Mouse (Mus musculus) hindbrain, embryonic 11.5 days (tissue): ENCODE data around the gene Agpat4. TPM values are rescaled to one million over a fixed set of nuclear protein-coding genes. Genes with fewer than 3 reads are reported as not detected.
A peak's percentile ranks its signal among the peaks of the same experiment; 100 is the strongest.
"Not testable (repeated sequence)": the region's sequence is repeated elsewhere in the genome, so short reads cannot be mapped to it uniquely, and the experiment has no call there.

Experiments used
- ATAC-seq: fragments of 200-750 bp; cut with Nextera tagmentation; 2 replicates; pipeline ENCODE4 v1.8.0; 2017; ENCODE audit warnings: mild to moderate bottlenecking, moderate TSS enrichment, moderate library complexity; ENCODE audit not compliant: low FRiP score
- DNase-seq: peaks from one replicate; pipeline ENCODE4 v3.0.0-alpha.2; 2015; ENCODE audit warnings: low spot score
- H3K27ac ChIP-seq: fragments of 300-500 bp; sonication (generic); 2 replicates; pipeline ENCODE4 v1.5.1; 2014; ENCODE audit warnings: mild to moderate bottlenecking, low read depth, low read length
- H3K27me3 ChIP-seq: fragments of 300-500 bp; sonication (generic); 2 replicates; pipeline ENCODE4 v1.6.1; 2014; ENCODE audit warnings: mild to moderate bottlenecking, low read length, moderate library complexity, mixed read lengths; ENCODE audit not compliant: control insufficient read depth, insufficient read depth
- H3K36me3 ChIP-seq: fragments of 300-500 bp; sonication (generic); 2 replicates; pipeline ENCODE4 v1.6.1; 2014; ENCODE audit warnings: mild to moderate bottlenecking, low read length, moderate library complexity, mixed read lengths; ENCODE audit not compliant: control insufficient read depth, insufficient read depth
- H3K4me1 ChIP-seq: fragments of 300-500 bp; sonication (generic); replicated peaks from 2 replicates; pipeline ENCODE4 v1.6.1; 2014; ENCODE audit warnings: low read length, mixed read lengths; ENCODE audit not compliant: control insufficient read depth, insufficient read depth
- H3K4me2 ChIP-seq: fragments of 300-500 bp; sonication (generic); replicated peaks from 2 replicates; pipeline ENCODE4 v1.6.1; 2014; ENCODE audit warnings: mild to moderate bottlenecking, low read depth, low read length
- H3K4me3 ChIP-seq: fragments of 300-500 bp; sonication (generic); 2 replicates; pipeline ENCODE4 v1.5.1; 2014; ENCODE audit warnings: low read depth, low read length
- H3K9ac ChIP-seq: fragments of 300-500 bp; sonication (generic); 2 replicates; pipeline ENCODE4 v1.6.1; 2014; ENCODE audit warnings: low read depth, low read length
- H3K9me3 ChIP-seq: fragments of 300-500 bp; sonication (generic); 2 replicates; pipeline ENCODE4 v1.6.1; 2016; ENCODE audit warnings: low read length; ENCODE audit not compliant: control insufficient read depth
- WGBS: fragments of 180-500 bp; shearing (Covaris S2); extraction: QIAGEN DNeasy Blood & Tissue Kit; methylation state at CpG from one replicate; pipeline ENCODE4 v1.1.7; 2014; 5-methylcytosine and 5-hydroxymethylcytosine counted together
- polyA plus RNA-seq: library from polyadenylated mRNA; unstranded; fragments of >200 nt; fragmentation: Nextera tagmentation; extraction: Ambion mirVana; gene quantifications from 2 replicates; pipeline ENCODE4 v1.2.1, GENCODE M21; 2014

Gene Agpat4
- polyA plus RNA-seq, 1 experiment from 2014 or later, result 28.5 TPM

DNA sequence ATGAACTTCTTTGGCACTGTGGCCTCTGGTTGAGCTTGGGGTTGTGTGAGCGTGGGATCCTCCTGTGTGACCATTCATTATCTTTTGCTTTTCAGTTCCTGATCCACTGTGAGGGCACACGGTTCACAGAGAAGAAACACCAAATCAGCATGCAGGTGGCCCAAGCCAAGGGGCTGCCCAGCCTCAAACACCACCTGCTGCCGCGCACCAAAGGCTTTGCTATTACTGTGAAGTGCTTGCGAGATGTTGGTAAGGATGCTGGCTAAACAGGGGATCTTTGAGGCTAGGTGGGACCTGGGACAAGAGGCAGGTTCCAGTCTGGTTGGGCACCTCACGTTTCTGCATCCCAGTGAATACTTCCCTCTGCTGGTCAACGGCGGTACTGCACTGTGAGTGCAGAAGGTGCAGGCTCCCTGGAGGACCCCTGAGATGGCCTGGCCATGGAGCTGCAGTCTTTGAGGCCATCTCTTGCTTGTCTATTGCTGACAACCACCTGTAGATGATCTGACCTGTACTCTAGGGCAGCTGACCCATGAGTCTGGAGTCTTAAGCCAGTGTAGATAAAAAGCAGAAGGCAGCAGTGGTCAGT is 92.1 kb downstream of the Agpat4 start:
- ATAC-seq, result peak; percentile 47; the same call in 1 of the 2 replicates
- 36% methylated on average over 8 of the region's 8 CpGs for WGBS
- Histone ChIP-seq H3K4me1 (peaks cover 2% of the 10 kb centered on the region), H3K9ac (no peak overlapping the region), H3K36me3 (no peaks in the 10 kb centered on the region), H3K27me3 (no peaks in the 10 kb centered on the region), H3K4me3 (no peak overlapping the region), H3K4me2 (no peak overlapping the region), H3K9me3 (no peaks in the 10 kb centered on the region), H3K27ac (no peak overlapping the region)
- DNase-seq, result peak; percentile 94

- H3K36me3 ChIP-seq, result peaks cover 6% of the 10 kb centered on the region
Measured at GRCm38 (mm10) chr17:12211890-12212289, 93.4 kb downstream of the Agpat4 start.

DNA sequence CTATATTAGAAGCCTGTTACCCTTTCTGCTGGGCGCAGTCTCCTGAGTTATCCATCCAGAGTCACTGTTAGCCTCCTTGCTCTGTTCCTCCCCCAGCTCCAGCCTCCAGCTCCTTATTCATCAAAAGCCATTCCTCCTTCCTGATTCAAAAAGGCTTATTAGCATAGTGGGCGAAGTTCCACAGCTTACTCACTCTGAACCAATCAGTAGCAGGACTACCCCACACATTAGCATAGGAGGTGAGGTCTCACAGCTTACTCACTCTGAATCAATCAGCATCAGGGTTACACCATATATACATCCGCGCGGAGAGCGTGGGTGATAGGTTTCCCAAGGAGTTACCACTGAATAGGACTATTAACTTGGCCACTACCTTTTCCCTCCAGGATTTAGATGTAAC is 93.8 kb downstream of the Agpat4 start:
- no peak overlapping the region for H3K4me3 ChIP-seq
- H3K36me3 ChIP-seq, result peaks cover 8% of the 10 kb centered on the region
- no peak for DNase-seq
- 0 out of 2 replicates have a peak, but pooled peaks cover 2% of the 10 kb centered on the region for H3K4me1 ChIP-seq
- H3K27ac ChIP-seq, result no peak overlapping the region
- WGBS, result 92% methylated on average over 6 of the region's 6 CpGs
- no peak overlapping the region for H3K4me2 ChIP-seq
- ATAC-seq, result no peak
- no peak overlapping the region for H3K9ac ChIP-seq
- no peaks in the 10 kb centered on the region for H3K27me3 ChIP-seq
- H3K9me3 ChIP-seq, result no peaks in the 10 kb centered on the region

More at GRCm38 (mm10) chr17:12211890-12212289, 93.4 kb downstream of the Agpat4 start:
- WGBS, result 95% methylated on average over 11 of the region's 11 CpGs
- Histone ChIP-seq H3K9ac (no peak overlapping the region), H3K4me1 (peaks cover 2% of the 10 kb centered on the region; the same call in 1 of the 2 replicates), H3K4me2 (no peak overlapping the region), H3K27ac (no peak overlapping the region), H3K27me3 (no peaks in the 10 kb centered on the region), H3K4me3 (no peak overlapping the region), H3K9me3 (no peaks in the 10 kb centered on the region)
- ATAC-seq (no peak), DNase-seq (no peak)

DNA sequence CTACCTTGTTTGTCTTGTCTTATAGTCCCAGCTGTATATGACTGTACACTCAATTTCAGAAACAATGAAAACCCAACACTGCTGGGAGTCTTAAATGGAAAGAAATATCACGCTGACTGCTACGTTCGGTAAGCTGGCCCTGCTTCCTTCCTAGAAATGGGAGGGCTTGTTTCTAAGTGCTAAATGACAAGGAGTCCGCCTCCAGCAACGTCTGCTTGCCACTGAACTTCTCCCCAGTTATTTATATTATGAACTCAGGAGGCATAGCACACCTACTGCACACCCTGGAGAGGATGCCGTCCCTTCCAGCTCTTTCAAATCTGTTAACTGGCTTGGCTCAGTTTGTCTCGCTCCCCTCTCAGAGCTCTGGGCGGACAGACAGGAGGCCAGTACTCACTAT is 94.9 kb downstream of the Agpat4 start:
- no peaks in the 10 kb centered on the region for H3K4me1 ChIP-seq
- H3K4me2 ChIP-seq, result no peak overlapping the region
- WGBS, result 92% methylated on average over 8 of the region's 8 CpGs
- no peak overlapping the region for H3K4me3 ChIP-seq
- peaks cover 8% of the 10 kb centered on the region for H3K36me3 ChIP-seq
- no peaks in the 10 kb centered on the region for H3K9me3 ChIP-seq
- DNase-seq (no peak), ATAC-seq (no peak)
- H3K27me3 ChIP-seq, result no peaks in the 10 kb centered on the region
- no peak overlapping the region for H3K9ac ChIP-seq
- H3K27ac ChIP-seq, result no peak overlapping the region

DNA sequence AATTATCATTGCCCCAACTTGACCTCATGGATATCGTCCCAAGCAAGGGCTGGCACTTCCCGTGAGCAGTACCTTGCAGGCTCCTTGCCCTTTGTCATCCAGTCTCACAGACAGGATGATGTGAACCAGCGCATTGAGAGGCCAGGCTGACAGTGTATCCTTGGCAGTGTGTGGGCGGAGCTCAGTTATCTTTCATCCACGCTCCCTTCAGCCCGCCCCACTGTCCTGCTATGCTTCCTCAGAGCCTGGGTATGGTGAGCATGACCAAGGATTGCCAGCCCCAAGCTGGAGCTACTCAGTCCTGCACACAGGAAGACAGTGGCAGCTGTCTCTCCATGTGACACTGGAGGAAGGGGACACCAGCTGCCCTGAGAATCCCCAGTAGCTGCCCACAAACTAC is 97.7 kb downstream of the Agpat4 start:
- no peak for DNase-seq
- Histone ChIP-seq H3K9me3 (no peaks in the 10 kb centered on the region), H3K27me3 (no peaks in the 10 kb centered on the region), H3K4me3 (no peak overlapping the region), H3K9ac (no peak overlapping the region), H3K36me3 (peaks cover 8% of the 10 kb centered on the region), H3K4me2 (no peak overlapping the region), H3K27ac (no peak overlapping the region), H3K4me1 (no peaks in the 10 kb centered on the region)
- no peak for ATAC-seq
- WGBS, result 82% methylated on average over 6 of the region's 6 CpGs

GRCm38 (mm10) chr17:12221926-12222325 is 103.4 kb downstream of the Agpat4 start:
- DNase-seq (no peak), ATAC-seq (no peak)
- no peak overlapping the region for H3K4me3 ChIP-seq
- H3K27ac ChIP-seq, result no peak overlapping the region
- H3K9ac ChIP-seq, result no peak overlapping the region
- H3K4me1 ChIP-seq, result no peaks in the 10 kb centered on the region
- H3K27me3 ChIP-seq, result no peaks in the 10 kb centered on the region
- peaks cover 4% of the 10 kb centered on the region; the same call in 1 of the 2 replicates for H3K36me3 ChIP-seq
- 66% methylated on average over 6 of the region's 6 CpGs for WGBS
- H3K4me2 ChIP-seq, result no peak overlapping the region
- no peaks in the 10 kb centered on the region for H3K9me3 ChIP-seq

DNA sequence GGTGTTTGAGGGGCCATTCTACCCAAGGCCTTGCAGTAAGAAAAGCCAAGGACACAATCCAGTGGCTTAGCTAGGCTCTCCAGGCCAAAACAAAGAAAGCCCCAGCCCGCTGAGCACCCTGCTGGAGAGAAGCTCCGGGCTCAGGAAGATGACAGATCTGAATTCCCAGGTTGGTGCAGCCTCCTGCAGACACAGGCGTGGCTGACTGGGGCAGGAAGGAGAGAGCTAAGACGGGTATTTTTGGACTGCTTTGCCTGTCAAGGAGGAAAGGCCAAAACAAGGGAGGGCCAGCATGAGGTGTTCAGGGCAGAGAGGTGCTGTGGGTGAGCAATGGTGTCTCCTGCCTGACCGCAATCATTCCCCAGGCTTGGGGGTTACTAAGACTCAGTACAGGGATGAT is 105.2 kb downstream of the Agpat4 start:
- no peak overlapping the region for H3K27ac ChIP-seq
- no peak overlapping the region for H3K4me3 ChIP-seq
- no peak overlapping the region for H3K9ac ChIP-seq
- no peaks in the 10 kb centered on the region for H3K9me3 ChIP-seq
- no peak for ATAC-seq
- H3K4me2 ChIP-seq, result no peak overlapping the region
- no peaks in the 10 kb centered on the region for H3K27me3 ChIP-seq
- no peak for DNase-seq
- 44% methylated on average over 5 of the region's 5 CpGs for WGBS
- H3K4me1 ChIP-seq, result no peaks in the 10 kb centered on the region
- peaks cover 2% of the 10 kb centered on the region; the same call in 1 of the 2 replicates for H3K36me3 ChIP-seq

GRCm38 (mm10) chr17:12224145-12224544 is 105.6 kb downstream of the Agpat4 start:
- no peak for ATAC-seq
- Histone ChIP-seq H3K4me3 (no peak overlapping the region), H3K9ac (no peak overlapping the region), H3K9me3 (no peaks in the 10 kb centered on the region), H3K36me3 (peaks cover 2% of the 10 kb centered on the region; the same call in 1 of the 2 replicates), H3K27ac (no peak overlapping the region), H3K27me3 (no peaks in the 10 kb centered on the region), H3K4me1 (no peaks in the 10 kb centered on the region), H3K4me2 (no peak overlapping the region)
- 76% methylated on average over 8 of the region's 9 CpGs for WGBS
- no peak for DNase-seq

DNA sequence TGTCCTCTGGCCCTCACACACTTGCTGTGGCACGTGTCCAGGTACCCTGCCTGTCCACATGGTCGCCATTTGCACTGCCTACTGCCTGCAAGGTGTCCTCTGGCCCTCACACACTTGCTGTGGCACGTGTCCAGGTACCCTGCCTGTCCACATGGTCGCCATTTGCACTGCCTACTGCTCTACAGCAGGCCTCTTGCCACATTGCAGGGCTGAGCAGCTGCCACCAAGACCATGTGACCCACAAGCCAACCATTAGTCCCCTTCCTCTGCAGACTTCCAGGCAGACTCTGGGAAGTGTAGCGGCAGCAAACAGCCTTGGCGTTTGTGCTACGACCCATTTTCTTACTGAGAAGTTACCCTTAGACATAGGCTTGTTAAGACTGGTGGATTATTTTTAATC is 106.0 kb downstream of the Agpat4 start:
- not testable (repeated sequence) for H3K27ac ChIP-seq, H3K9me3 ChIP-seq, H3K4me1 ChIP-seq, H3K9ac ChIP-seq, H3K4me2 ChIP-seq, H3K27me3 ChIP-seq, DNase-seq, ATAC-seq, H3K36me3 ChIP-seq, H3K4me3 ChIP-seq
- WGBS, result 91% methylated on average over 5 of the region's 7 CpGs
